Mouse (Mus musculus) liver, postnatal 0 days (tissue): ENCODE measurements around the gene Wwox.
A peak's percentile ranks its signal among the peaks of the same experiment; 100 is the strongest.

Source experiments
- CTCF ChIP-seq: sonication (generic); IDR thresholded peaks from 2 replicates; pipeline ENCODE4 v1.5.1; 2016; ENCODE audit warnings: antibody characterized with exemption, low read depth
- EP300 ChIP-seq: IDR thresholded peaks from 2 replicates; pipeline ENCODE4 v1.6.1; 2016; ENCODE audit warnings: antibody characterized with exemption, low read depth, mild to moderate bottlenecking

DNA sequence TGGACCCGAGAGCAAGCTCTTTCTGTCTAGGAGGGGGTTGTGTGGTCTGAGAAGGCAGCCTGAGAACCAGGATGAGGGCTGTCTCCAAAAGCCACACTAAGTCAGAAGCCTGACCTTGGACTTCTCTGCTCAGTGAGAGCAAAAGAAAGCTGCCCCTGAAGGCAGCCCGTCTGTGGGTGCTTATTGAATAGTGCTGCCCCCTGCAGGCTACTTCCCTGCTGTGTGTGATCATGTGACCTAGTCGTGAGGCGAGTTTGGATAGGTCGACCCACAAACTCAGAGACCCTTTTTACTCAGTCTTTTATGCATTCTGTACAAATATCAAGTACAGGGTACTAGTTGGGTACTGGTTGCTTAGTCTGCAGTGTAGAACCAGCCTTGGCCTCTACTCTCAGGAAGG, 21.1 kb downstream of the Wwox start:
- TF ChIP-seq CTCF (peak; percentile 50), EP300 (no peak)
